Mouse (Mus musculus) stomach, embryonic 16.5 days (tissue): ENCODE measurements around the gene Id2. TPM values are rescaled to one million over a fixed set of nuclear protein-coding genes. Genes with fewer than 3 reads are reported as not detected.

Experiments
- ATAC-seq: fragments of 200-750 bp; cut with Nextera tagmentation; 2 replicates; pipeline ENCODE4 v1.8.0; 2017; ENCODE audit warnings: moderate number of reproducible peaks, moderate TSS enrichment; ENCODE audit not compliant: insufficient read depth, low FRiP score
- H3K27ac ChIP-seq: fragments of 300-500 bp; sonication (generic); 2 replicates; pipeline ENCODE4 v1.5.1; 2014; ENCODE audit warnings: low read length
- H3K27me3 ChIP-seq: fragments of 300-500 bp; sonication (generic); 2 replicates; pipeline ENCODE4 v1.6.1; 2014; ENCODE audit warnings: low read length, control low read depth, mixed read lengths; ENCODE audit not compliant: control insufficient read depth, insufficient read depth
- H3K36me3 ChIP-seq: fragments of 300-500 bp; sonication (generic); 2 replicates; pipeline ENCODE4 v1.6.1; 2014; ENCODE audit warnings: low read length; ENCODE audit not compliant: control insufficient read depth, insufficient read depth
- H3K4me1 ChIP-seq: fragments of 300-500 bp; sonication (generic); 2 replicates; pipeline ENCODE4 v1.6.1; 2014; ENCODE audit warnings: low read length, control low read depth, mixed read lengths; ENCODE audit not compliant: control insufficient read depth, insufficient read depth
- H3K4me2 ChIP-seq: fragments of 300-500 bp; sonication (generic); 2 replicates; pipeline ENCODE4 v1.6.1; 2014; ENCODE audit warnings: low read depth, low read length, mixed read lengths
- H3K4me3 ChIP-seq: fragments of 300-500 bp; sonication (generic); replicated peaks from 2 replicates; pipeline ENCODE4 v1.5.1; 2014; ENCODE audit warnings: mild to moderate bottlenecking, low read length
- H3K9ac ChIP-seq: fragments of 300-500 bp; sonication (generic); 2 replicates; pipeline ENCODE4 v1.6.1; 2014; ENCODE audit warnings: low read length
- H3K9me3 ChIP-seq: fragments of 300-500 bp; sonication (generic); replicated peaks from 2 replicates; pipeline ENCODE4 v1.6.1; 2016; ENCODE audit warnings: low read length, control low read depth; ENCODE audit not compliant: control insufficient read depth
- WGBS: fragments of 180-500 bp; shearing (Covaris S2); extraction: QIAGEN DNeasy Blood & Tissue Kit; methylation state at CpG from one replicate; pipeline ENCODE4 v1.1.7; 2014; 5-methylcytosine and 5-hydroxymethylcytosine counted together
- polyA plus RNA-seq: library from polyadenylated mRNA; unstranded; fragments of >200 nt; fragmentation: Nextera tagmentation; extraction: Ambion mirVana; gene quantifications from 2 replicates; pipeline ENCODE4 v1.2.1, GENCODE M21; 2015

Id2 gene
- polyA plus RNA-seq, 1 experiment from 2014 or later = 324 TPM

GRCm38 (mm10) chr12:25099563-25100408 lies 2.8 kb upstream of the Id2 start:
- H3K27ac ChIP-seq = peak overlapping the region; percentile 99
- peak overlapping the region; percentile 84 for H3K4me3 ChIP-seq
- peak overlapping the region; percentile 87 for H3K4me2 ChIP-seq
- H3K9ac ChIP-seq = peak overlapping the region; percentile 86
- WGBS = under 1% methylated on average over 38 of the region's 38 CpGs
- peaks cover 32% of the 10 kb centered on the region; the same call in 1 of the 2 replicates for H3K4me1 ChIP-seq
- H3K27me3 ChIP-seq = no peaks in the 10 kb centered on the region
- H3K9me3 ChIP-seq = no peaks in the 10 kb centered on the region
- no peak for ATAC-seq
- H3K36me3 ChIP-seq = no peaks in the 10 kb centered on the region

GRCm38 (mm10) chr12:25099313-25099562 lies 2.3 kb upstream of the Id2 start:
- no peaks in the 10 kb centered on the region for H3K27me3 ChIP-seq
- peak; percentile 12; the same call in 1 of the 2 replicates for ATAC-seq
- under 1% methylated on average over 9 of the region's 9 CpGs for WGBS
- no peaks in the 10 kb centered on the region for H3K9me3 ChIP-seq
- H3K4me3 ChIP-seq = peak overlapping the region; percentile 84
- peak overlapping the region; percentile 87 for H3K4me2 ChIP-seq
- no peaks in the 10 kb centered on the region for H3K36me3 ChIP-seq
- H3K27ac ChIP-seq = peak overlapping the region; percentile 99
- H3K4me1 ChIP-seq = peaks cover 32% of the 10 kb centered on the region; the same call in 1 of the 2 replicates
- peak overlapping the region; percentile 86 for H3K9ac ChIP-seq

- no peaks in the 10 kb centered on the region for H3K9me3 ChIP-seq
- H3K4me3 ChIP-seq = peak overlapping the region; percentile 84
- peak overlapping the region; percentile 87 for H3K4me2 ChIP-seq
- H3K9ac ChIP-seq = peak overlapping the region; percentile 86
- WGBS = under 1% methylated on average over 61 of the region's 61 CpGs
- peaks cover 32% of the 10 kb centered on the region; the same call in 1 of the 2 replicates for H3K4me1 ChIP-seq
- peak; percentile 86 for ATAC-seq
- H3K27ac ChIP-seq = peak overlapping the region; percentile 99
- no peaks in the 10 kb centered on the region for H3K27me3 ChIP-seq
- no peaks in the 10 kb centered on the region for H3K36me3 ChIP-seq
Measured at GRCm38 (mm10) chr12:25098561-25099312, 1.8 kb upstream of the Id2 start.

GRCm38 (mm10) chr12:25098161-25098550 lies 1.2 kb upstream of the Id2 start:
- Histone ChIP-seq H3K36me3 (no peaks in the 10 kb centered on the region), H3K4me3 (peak overlapping the region; percentile 84), H3K27me3 (no peaks in the 10 kb centered on the region), H3K4me1 (peaks cover 35% of the 10 kb centered on the region; the same call in 1 of the 2 replicates), H3K9me3 (no peaks in the 10 kb centered on the region), H3K4me2 (peak overlapping the region; percentile 87), H3K27ac (peak overlapping the region; percentile 99), H3K9ac (peak overlapping the region; percentile 86)
- 2% methylated on average over 10 of the region's 10 CpGs for WGBS
- no peak for ATAC-seq

- Histone ChIP-seq H3K9ac (peak overlapping the region; percentile 86), H3K36me3 (no peaks in the 10 kb centered on the region), H3K4me3 (peak overlapping the region; percentile 84), H3K27ac (peak overlapping the region; percentile 99), H3K4me2 (peak overlapping the region; percentile 87), H3K4me1 (peaks cover 41% of the 10 kb centered on the region), H3K27me3 (no peaks in the 10 kb centered on the region), H3K9me3 (no peaks in the 10 kb centered on the region)
- WGBS = 8% methylated on average over 28 of the region's 28 CpGs
- no peak for ATAC-seq
Measured at GRCm38 (mm10) chr12:25097210-25098160, 545 bp upstream of the Id2 start.

- 4% methylated on average over 15 of the region's 15 CpGs for WGBS
- Histone ChIP-seq H3K9me3 (no peaks in the 10 kb centered on the region), H3K4me1 (peaks cover 41% of the 10 kb centered on the region), H3K27me3 (no peaks in the 10 kb centered on the region), H3K4me3 (peak overlapping the region; percentile 84), H3K27ac (peak overlapping the region; percentile 99), H3K36me3 (no peaks in the 10 kb centered on the region), H3K9ac (peak overlapping the region; percentile 80), H3K4me2 (peak overlapping the region; percentile 87)
- no peak for ATAC-seq
Measured at GRCm38 (mm10) chr12:25096640-25097051, 294 bp downstream of the Id2 start.

GRCm38 (mm10) chr12:25095974-25096639 lies 833 bp downstream of the Id2 start:
- no peaks in the 10 kb centered on the region for H3K27me3 ChIP-seq
- peaks cover 36% of the 10 kb centered on the region for H3K4me1 ChIP-seq
- H3K4me2 ChIP-seq = peak overlapping the region; percentile 87
- no peaks in the 10 kb centered on the region for H3K36me3 ChIP-seq
- H3K9ac ChIP-seq = peak overlapping the region; percentile 88
- WGBS = under 1% methylated on average over 41 of the region's 41 CpGs
- H3K4me3 ChIP-seq = peak overlapping the region; percentile 84
- peak; percentile 87 for ATAC-seq
- peak overlapping the region; percentile 99 for H3K27ac ChIP-seq
- no peaks in the 10 kb centered on the region for H3K9me3 ChIP-seq

- peak overlapping the region; percentile 66 for H3K4me2 ChIP-seq
- no peak for ATAC-seq
- under 1% methylated on average over 19 of the region's 19 CpGs for WGBS
- H3K9ac ChIP-seq = peak overlapping the region; percentile 88
- H3K4me3 ChIP-seq = peak overlapping the region; percentile 84
- H3K27me3 ChIP-seq = no peaks in the 10 kb centered on the region
- no peaks in the 10 kb centered on the region for H3K36me3 ChIP-seq
- H3K4me1 ChIP-seq = peaks cover 34% of the 10 kb centered on the region
- no peaks in the 10 kb centered on the region for H3K9me3 ChIP-seq
- H3K27ac ChIP-seq = peak overlapping the region; percentile 74
Measured at GRCm38 (mm10) chr12:25095538-25095937, 1.4 kb downstream of the Id2 start.
